Mouse (Mus musculus): ENCODE data around the gene Tprn.

DNA sequence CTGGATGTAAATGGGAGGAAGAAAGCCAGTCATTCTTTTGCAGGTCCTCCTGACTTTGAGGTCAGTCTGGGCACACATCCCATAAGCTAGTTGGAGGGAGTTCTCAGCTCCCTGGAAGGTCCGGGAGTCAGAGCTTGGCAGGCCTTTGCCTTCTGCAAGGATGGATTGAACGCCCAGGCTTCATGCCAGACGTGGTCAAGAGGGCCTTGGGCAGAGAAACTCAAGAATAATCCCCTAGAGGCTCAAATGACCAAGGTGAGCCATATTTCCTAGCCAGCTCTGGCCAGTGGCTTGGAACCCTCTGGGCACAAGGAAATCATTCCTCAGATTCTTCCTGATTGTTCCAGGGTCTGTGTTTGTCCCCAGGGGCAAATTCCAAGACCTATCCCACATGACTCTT lies 2.4 kb downstream of the Tprn start:
- no peak for TF ChIP-seq CTCF (IDR thresholded peaks at IDR 0.05; ENCODE audit: low read depth)
- TF ChIP-seq EP300 (IDR thresholded peaks at IDR 0.05; ENCODE audit: low read depth): no peak

All from liver, embryonic 14.5 days (tissue).